Mouse (Mus musculus) heart, embryonic 15.5 days (tissue): ENCODE measurements at regions not wholly inside any gene's neighbourhood (a gene's known extent, or its start where the extent isn't known, plus 50 kb on each side); places are given as distances from the start of the nearest gene placed in this dataset.

Experiments used
- ATAC-seq: fragments of 200-750 bp; cut with Nextera tagmentation; replicated peaks from 2 replicates; pipeline ENCODE4 v1.8.0; 2017; ENCODE audit warnings: low read depth, moderate TSS enrichment; ENCODE audit not compliant: insufficient number of reproducible peaks, insufficient read depth, low FRiP score
- H3K27ac ChIP-seq: fragments of 300-500 bp; sonication (generic); 2 replicates; pipeline ENCODE4 v1.5.1; 2015; ENCODE audit warnings: mild to moderate bottlenecking, inconsistent platforms
- H3K27me3 ChIP-seq: fragments of 300-500 bp; sonication (generic); 2 replicates; pipeline ENCODE4 v1.6.1; 2015; ENCODE audit warnings: inconsistent platforms
- H3K36me3 ChIP-seq: fragments of 300-500 bp; sonication (generic); 2 replicates; pipeline ENCODE4 v1.6.1; 2015; ENCODE audit warnings: mild to moderate bottlenecking, inconsistent platforms
- H3K4me1 ChIP-seq: fragments of 300-500 bp; sonication (generic); replicated peaks from 2 replicates; pipeline ENCODE4 v1.6.1; 2015; ENCODE audit warnings: inconsistent platforms
- H3K4me2 ChIP-seq: fragments of 300-500 bp; sonication (generic); 2 replicates; pipeline ENCODE4 v1.6.1; 2015; ENCODE audit warnings: inconsistent platforms, mild to moderate bottlenecking, moderate library complexity
- H3K4me3 ChIP-seq: fragments of 300-500 bp; sonication (generic); 2 replicates; pipeline ENCODE4 v1.5.1; 2015; ENCODE audit warnings: mild to moderate bottlenecking, inconsistent platforms
- H3K9ac ChIP-seq: fragments of 300-500 bp; sonication (generic); 2 replicates; pipeline ENCODE4 v1.6.1; 2015; ENCODE audit warnings: mild to moderate bottlenecking, inconsistent platforms
- H3K9me3 ChIP-seq: fragments of 300-500 bp; sonication (generic); replicated peaks from 2 replicates; pipeline ENCODE4 v1.6.1; 2016; ENCODE audit warnings: inconsistent platforms
- WGBS: fragments of 180-500 bp; shearing (Covaris S2); methylation state at CpG from one replicate; pipeline ENCODE4 v1.1.7; 2015; ENCODE audit warnings: mixed read lengths; 5-methylcytosine and 5-hydroxymethylcytosine counted together

DNA sequence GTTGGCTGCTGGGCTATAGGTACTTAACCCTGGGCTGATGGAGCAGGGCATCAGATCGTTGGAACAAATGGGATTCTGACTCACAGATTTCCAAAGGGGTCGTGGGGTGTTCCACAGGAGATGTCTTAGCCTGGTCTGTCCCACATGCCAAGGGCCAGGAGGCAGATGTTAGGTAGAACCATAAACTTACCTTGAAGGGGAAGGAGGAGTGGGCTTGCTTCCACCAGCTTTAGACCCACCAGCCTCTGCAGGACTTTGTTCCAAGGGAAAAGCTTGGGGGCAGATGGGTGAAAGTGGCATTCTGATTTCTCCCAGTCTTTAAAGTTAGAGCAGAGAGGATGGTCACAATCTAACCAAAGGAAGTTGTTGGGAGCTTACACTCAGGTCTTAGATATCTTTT is 165.7 kb upstream of the Agap1 start:
- no peak for ATAC-seq
- no peak overlapping the region for H3K4me2 ChIP-seq
- no peak overlapping the region for H3K27ac ChIP-seq
- WGBS = 71% methylated on average over 2 of the region's 2 CpGs
- no peak overlapping the region for H3K9ac ChIP-seq
- no peaks in the 10 kb centered on the region for H3K27me3 ChIP-seq
- H3K36me3 ChIP-seq = no peaks in the 10 kb centered on the region
- H3K9me3 ChIP-seq = no peaks in the 10 kb centered on the region
- no peaks in the 10 kb centered on the region for H3K4me1 ChIP-seq
- H3K4me3 ChIP-seq = no peak overlapping the region

GRCm38 (mm10) chr1:89296691-89297090 is 157.9 kb upstream of the Agap1 start:
- H3K27ac ChIP-seq = no peak overlapping the region
- H3K4me2 ChIP-seq = no peak overlapping the region
- no peak overlapping the region for H3K9ac ChIP-seq
- H3K27me3 ChIP-seq = peaks cover 9% of the 10 kb centered on the region; the same call in 1 of the 2 replicates
- H3K4me3 ChIP-seq = no peak overlapping the region
- H3K36me3 ChIP-seq = no peaks in the 10 kb centered on the region
- no peaks in the 10 kb centered on the region for H3K9me3 ChIP-seq
- no peaks in the 10 kb centered on the region for H3K4me1 ChIP-seq
- no peak for ATAC-seq
- WGBS = 81% methylated on average over 3 of the region's 3 CpGs

GRCm38 (mm10) chr1:89297766-89298165 is 156.8 kb upstream of the Agap1 start:
- H3K4me1 ChIP-seq = no peaks in the 10 kb centered on the region; the same call in 1 of the 2 replicates
- no peak overlapping the region for H3K4me3 ChIP-seq
- no peaks in the 10 kb centered on the region for H3K9me3 ChIP-seq
- H3K27ac ChIP-seq = no peak overlapping the region
- H3K27me3 ChIP-seq = peaks cover 9% of the 10 kb centered on the region; the same call in 1 of the 2 replicates
- ATAC-seq = no peak
- no peak overlapping the region for H3K9ac ChIP-seq
- H3K4me2 ChIP-seq = no peak overlapping the region
- 82% methylated on average over 11 of the region's 11 CpGs for WGBS
- no peaks in the 10 kb centered on the region for H3K36me3 ChIP-seq

DNA sequence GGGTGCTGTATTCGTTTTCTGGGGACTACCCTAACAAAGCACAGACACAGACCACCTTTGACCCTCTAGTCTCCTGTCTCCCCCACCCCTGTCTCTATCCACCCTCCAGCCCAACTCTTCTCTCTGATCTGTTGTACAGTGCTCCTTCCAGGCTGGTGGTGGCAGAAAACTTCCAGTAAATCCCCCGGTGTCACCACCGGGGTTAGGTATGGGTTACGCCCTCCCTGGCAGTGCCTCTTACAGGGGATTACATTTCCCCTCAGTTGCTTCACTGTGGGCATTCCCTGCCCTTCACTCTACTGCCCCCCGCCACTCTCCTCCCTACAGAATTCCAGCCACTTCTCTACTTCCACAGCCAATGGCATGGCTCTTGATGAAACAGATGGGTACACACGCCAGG is 153.5 kb upstream of the Agap1 start:
- Histone ChIP-seq H3K4me3 (no peak overlapping the region), H3K9me3 (no peaks in the 10 kb centered on the region), H3K36me3 (no peaks in the 10 kb centered on the region), H3K9ac (no peak overlapping the region), H3K27ac (no peak overlapping the region), H3K27me3 (peaks cover 9% of the 10 kb centered on the region; the same call in 1 of the 2 replicates), H3K4me1 (no peaks in the 10 kb centered on the region; the same call in 1 of the 2 replicates), H3K4me2 (no peak overlapping the region)
- WGBS = 88% methylated on average over 6 of the region's 6 CpGs
- ATAC-seq = no peak

DNA sequence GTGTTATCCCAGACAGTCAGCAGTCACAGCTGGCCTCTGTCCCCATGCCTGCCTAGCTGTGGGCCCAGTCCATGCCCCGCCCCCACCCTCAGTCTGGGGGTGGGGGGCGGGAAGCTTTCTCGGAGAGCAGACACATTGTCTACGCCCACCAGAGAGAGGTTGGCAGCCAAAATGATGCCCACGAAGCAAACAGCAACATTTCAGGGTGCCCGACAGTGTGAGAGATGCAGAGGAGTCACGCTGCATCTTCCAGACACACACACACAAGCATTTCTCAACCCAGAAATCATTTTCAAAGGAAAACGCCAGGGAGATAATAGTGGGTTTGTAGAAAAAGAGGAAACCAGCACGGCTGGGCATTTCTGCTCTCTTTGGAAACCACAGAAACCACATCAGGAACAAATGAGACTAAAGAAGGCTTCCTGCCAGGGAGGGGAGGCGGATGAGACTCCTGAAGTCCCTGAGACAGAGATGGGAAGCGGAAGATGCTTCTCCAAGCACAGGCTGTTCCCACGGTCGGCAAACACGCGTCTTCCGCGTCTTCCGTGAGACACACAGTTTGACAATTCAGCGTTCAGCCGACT is 152.1 kb upstream of the Agap1 start:
- 52% methylated on average over 20 of the region's 20 CpGs for WGBS
- H3K4me3 ChIP-seq = 0 out of 2 replicates have a peak overlapping the region, but pooled peaks have one; percentile 10
- no peaks in the 10 kb centered on the region for H3K9me3 ChIP-seq
- H3K27me3 ChIP-seq = peaks cover 6% of the 10 kb centered on the region; the same call in 1 of the 2 replicates
- no peaks in the 10 kb centered on the region; the same call in 1 of the 2 replicates for H3K4me1 ChIP-seq
- H3K9ac ChIP-seq = no peak overlapping the region
- peak overlapping the region; percentile 39 for H3K4me2 ChIP-seq
- H3K27ac ChIP-seq = no peak overlapping the region
- no peaks in the 10 kb centered on the region for H3K36me3 ChIP-seq
- ATAC-seq = no peak

DNA sequence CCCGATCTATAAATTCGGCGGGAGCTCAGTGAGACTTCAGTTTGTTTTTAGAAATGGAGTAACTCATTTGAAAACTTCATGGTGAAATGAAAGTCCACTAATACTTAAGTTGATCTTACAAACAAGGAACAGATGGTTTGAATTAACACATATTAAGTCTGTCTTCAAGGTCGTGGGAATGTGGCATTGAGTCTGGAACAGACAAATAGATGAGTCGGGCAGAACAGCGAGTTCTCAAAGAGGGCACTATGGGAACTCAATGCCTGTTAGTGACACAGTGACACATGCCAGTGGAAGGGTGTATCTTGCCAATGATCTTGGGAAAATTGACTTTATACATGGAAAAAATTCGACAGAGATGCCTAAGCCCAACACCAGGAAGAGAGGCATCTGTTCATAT is 149.4 kb upstream of the Agap1 start:
- H3K4me1 ChIP-seq = peaks cover 5% of the 10 kb centered on the region; the same call in 1 of the 2 replicates
- WGBS = 70% methylated on average over 7 of the region's 7 CpGs
- no peaks in the 10 kb centered on the region for H3K27me3 ChIP-seq
- H3K27ac ChIP-seq = no peak overlapping the region
- no peak overlapping the region for H3K4me2 ChIP-seq
- no peaks in the 10 kb centered on the region for H3K36me3 ChIP-seq
- no peaks in the 10 kb centered on the region for H3K9me3 ChIP-seq
- ATAC-seq = no peak
- H3K4me3 ChIP-seq = no peak overlapping the region
- no peak overlapping the region for H3K9ac ChIP-seq

DNA sequence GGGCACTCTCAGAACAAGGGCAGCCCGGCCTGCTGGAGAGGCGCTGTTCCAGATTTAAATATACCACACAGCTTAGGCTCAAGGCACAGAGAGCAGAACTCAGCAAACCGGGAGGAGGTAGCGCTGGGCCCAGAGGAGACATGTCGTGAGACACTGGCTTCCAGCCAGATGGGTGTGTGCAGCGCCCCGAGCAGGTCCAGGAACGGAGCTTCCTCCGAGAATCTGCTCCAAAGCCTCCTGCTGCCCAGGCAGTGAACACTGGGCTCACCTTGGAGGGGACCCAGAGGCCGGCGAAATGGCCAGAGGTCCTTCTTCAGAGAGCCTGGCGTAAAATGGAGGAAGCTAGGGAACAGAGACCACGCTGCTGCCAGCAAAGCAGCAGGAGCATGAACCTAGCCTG is 145.8 kb upstream of the Agap1 start:
- Histone ChIP-seq H3K4me1 (0 out of 2 replicates have a peak, but pooled peaks cover 5% of the 10 kb centered on the region), H3K27ac (no peak overlapping the region), H3K36me3 (no peaks in the 10 kb centered on the region), H3K4me2 (peak overlapping the region; percentile 31), H3K4me3 (no peak overlapping the region), H3K9me3 (no peaks in the 10 kb centered on the region), H3K27me3 (peaks cover 9% of the 10 kb centered on the region; the same call in 1 of the 2 replicates), H3K9ac (no peak overlapping the region)
- ATAC-seq = no peak
- 52% methylated on average over 13 of the region's 13 CpGs for WGBS

DNA sequence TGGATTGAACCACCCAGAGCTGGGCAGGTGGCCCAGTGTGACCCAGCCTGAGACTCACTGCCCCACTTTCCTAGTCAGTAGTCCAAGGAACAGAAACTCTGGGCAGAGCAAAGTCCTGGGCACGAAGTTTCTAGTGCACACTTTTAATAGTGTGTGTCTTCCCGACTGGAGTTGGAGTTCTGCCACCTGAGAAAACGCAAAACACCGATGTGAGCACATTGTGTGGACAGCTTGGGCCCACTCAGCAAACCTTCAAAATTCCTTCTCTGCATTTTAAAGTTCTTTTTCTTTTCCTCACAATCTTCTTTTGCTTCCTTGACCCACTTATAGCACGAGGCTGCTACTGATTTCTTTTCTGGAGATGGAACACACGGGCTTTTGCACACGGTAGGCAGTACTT is 141.5 kb upstream of the Agap1 start:
- 75% methylated on average over 7 of the region's 7 CpGs for WGBS

GRCm38 (mm10) chr1:89317897-89318296 is 136.7 kb upstream of the Agap1 start:
- no peak for ATAC-seq
- Histone ChIP-seq H3K27ac (no peak overlapping the region), H3K9ac (no peak overlapping the region), H3K36me3 (no peaks in the 10 kb centered on the region), H3K4me2 (no peak overlapping the region), H3K4me3 (no peak overlapping the region), H3K9me3 (no peaks in the 10 kb centered on the region), H3K27me3 (no peaks in the 10 kb centered on the region), H3K4me1 (no peaks in the 10 kb centered on the region)
- WGBS = 89% methylated on average over 4 of the region's 4 CpGs

More for the DNA sequence above, 141.5 kb upstream of the Agap1 start:
- H3K4me2 ChIP-seq = no peak overlapping the region
- H3K27me3 ChIP-seq = peaks cover 9% of the 10 kb centered on the region; the same call in 1 of the 2 replicates
- H3K9ac ChIP-seq = no peak overlapping the region
- no peak overlapping the region for H3K4me3 ChIP-seq
- ATAC-seq = no peak
- no peaks in the 10 kb centered on the region for H3K9me3 ChIP-seq
- H3K27ac ChIP-seq = no peak overlapping the region
- H3K4me1 ChIP-seq = 0 out of 2 replicates have a peak, but pooled peaks cover 5% of the 10 kb centered on the region
- no peaks in the 10 kb centered on the region for H3K36me3 ChIP-seq

GRCm38 (mm10) chr1:89318663-89319062 is 135.9 kb upstream of the Agap1 start:
- 56% methylated on average over 4 of the region's 4 CpGs for WGBS
- H3K27me3 ChIP-seq = no peaks in the 10 kb centered on the region
- H3K27ac ChIP-seq = no peak overlapping the region
- no peak overlapping the region for H3K9ac ChIP-seq
- H3K9me3 ChIP-seq = no peaks in the 10 kb centered on the region
- H3K4me1 ChIP-seq = no peaks in the 10 kb centered on the region
- no peak overlapping the region for H3K4me2 ChIP-seq
- H3K36me3 ChIP-seq = no peaks in the 10 kb centered on the region
- no peak for ATAC-seq
- H3K4me3 ChIP-seq = no peak overlapping the region

GRCm38 (mm10) chr1:89322621-89323020 is 132.0 kb upstream of the Agap1 start:
- H3K4me1 ChIP-seq = no peaks in the 10 kb centered on the region
- H3K4me3 ChIP-seq = no peak overlapping the region
- 58% methylated on average over 4 of the region's 4 CpGs for WGBS
- H3K9me3 ChIP-seq = no peaks in the 10 kb centered on the region
- no peaks in the 10 kb centered on the region for H3K27me3 ChIP-seq
- H3K9ac ChIP-seq = no peak overlapping the region
- peak; percentile 47; the same call in 1 of the 2 replicates for ATAC-seq
- H3K36me3 ChIP-seq = no peaks in the 10 kb centered on the region
- no peak overlapping the region for H3K4me2 ChIP-seq
- H3K27ac ChIP-seq = peak overlapping the region; percentile 33

DNA sequence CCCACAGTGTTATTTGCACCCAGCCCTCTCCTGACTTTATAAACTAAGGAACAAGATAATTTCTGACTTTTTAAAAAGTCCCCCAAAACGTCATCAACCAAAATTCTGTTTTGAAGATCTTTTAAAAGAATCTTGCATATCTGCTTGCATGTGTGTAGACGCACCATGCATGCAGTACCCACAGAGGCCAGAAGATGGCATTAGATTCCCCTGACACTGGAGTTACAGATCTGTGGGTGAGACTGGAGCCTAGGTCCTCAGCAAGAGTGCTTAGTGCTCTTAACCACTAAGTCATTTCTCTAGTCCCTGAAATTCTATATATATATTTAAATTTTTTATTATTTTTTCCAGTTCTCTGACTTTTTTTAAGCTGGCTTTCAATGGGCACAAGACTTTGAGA is 131.5 kb upstream of the Agap1 start:
- Histone ChIP-seq H3K9ac (no peak overlapping the region), H3K36me3 (no peaks in the 10 kb centered on the region), H3K4me3 (no peak overlapping the region), H3K27me3 (no peaks in the 10 kb centered on the region), H3K4me2 (no peak overlapping the region), H3K9me3 (no peaks in the 10 kb centered on the region), H3K4me1 (no peaks in the 10 kb centered on the region), H3K27ac (peak overlapping the region; percentile 16; the same call in 1 of the 2 replicates)
- 38% methylated on average over 2 of the region's 2 CpGs for WGBS
- no peak for ATAC-seq
